Mouse (Mus musculus) megakaryocyte, embryonic 14.5 days (primary cell): ENCODE results near the gene Akap3.

ENCODE experiments used
- FLI1 ChIP-seq: IDR thresholded peaks from 2 replicates; pipeline ENCODE4 v1.6.1; 2012; ENCODE audit warnings: low read length, inconsistent platforms, mixed read lengths
- GATA1 ChIP-seq: IDR thresholded peaks from 3 replicates; pipeline ENCODE4 v1.6.1; 2012; ENCODE audit warnings: mixed read lengths, low read length, inconsistent platforms, borderline replicate concordance

DNA sequence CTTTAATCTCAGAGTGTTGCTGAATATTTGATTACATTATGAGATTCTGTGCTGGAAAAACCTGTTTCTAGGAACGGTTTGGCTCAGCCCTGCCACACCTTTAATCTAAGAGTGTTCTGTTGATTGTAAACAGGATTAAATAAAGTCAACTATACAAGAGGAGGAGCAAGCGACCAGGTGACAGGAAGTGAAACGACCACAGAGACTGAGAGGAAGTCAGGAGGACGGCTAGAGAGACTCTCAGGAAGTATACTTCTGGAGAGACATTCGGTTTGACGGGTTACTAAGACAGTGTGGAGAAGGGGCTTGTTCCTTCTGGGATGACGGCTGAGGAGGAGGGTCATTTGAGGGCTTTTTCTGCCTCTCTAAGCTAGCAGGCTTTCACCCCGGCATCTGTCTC lies 16.3 kb upstream of the Akap3 start:
- TF ChIP-seq GATA1 (no peak), FLI1 (no peak)
